Mouse (Mus musculus): ENCODE results near the gene C5ar1.
"Not testable (repeated sequence)": the region's sequence is repeated elsewhere in the genome, so short reads cannot be mapped to it uniquely, and the experiment has no call there.

Gene C5ar1

DNA sequence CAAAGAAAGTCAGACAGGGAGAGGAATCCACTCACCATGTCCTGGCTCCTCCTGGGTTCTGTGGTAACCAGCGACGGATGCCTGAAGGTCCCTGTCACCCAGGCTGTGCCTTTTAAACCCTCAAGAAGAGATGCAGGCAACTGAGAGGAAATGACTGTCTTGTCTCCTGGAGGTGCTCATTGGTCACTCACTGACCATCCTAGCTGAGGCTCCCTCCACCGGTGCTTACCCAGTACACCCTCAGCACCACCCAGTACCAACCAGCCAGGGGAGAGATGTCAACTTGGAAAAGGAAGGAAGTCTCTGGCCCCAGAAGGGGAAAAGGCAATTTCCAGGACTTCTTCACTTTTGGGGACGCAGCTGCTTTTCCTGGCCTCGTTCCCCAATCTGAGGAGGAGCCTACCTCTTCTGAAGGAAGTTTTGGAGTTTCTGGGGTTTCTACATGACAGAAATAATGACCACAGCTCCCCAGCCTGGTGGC lies at the start of gene C5ar1:
C5ar1 (minus strand) TSS at position 431 of the 481 bp plus-strand sequence.
- DNase-seq (ENCODE audit: low read depth): no peak

DNA sequence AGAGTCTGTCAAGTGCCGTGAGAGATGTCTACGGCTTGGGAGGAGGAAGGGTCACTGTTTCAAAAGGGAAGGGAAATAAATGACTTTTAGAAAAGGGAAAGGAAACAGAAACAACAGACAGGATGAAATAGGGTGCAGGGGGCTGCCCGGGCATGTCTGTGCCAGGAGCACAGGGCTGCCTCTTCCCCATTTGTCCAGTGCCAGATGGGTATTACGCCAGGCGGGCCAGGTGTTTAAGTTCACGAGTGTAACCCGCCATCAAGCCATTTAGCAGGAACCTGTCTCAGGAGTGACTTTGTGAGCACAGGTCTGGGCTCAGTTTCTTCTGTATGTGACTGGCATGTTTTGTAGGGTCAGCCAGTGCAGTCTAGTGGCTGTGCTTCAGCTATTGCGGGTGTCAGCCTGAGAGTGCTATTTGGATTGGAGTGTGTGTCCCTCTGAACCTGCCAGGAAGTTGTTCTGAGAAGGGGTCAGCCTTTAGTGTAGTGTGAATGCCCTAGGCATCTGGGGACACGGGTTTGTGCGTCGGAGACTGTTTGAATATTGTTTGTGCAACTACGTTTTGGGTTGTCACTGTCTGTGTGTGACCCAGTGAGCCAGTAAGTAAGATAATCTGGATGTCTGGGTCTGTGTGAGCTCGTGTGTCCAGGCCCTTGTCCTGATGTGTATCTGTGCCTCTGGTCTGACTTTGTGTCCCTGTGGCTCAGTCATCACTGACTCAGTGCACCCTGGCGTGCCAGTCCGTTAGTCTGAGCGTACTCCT lies 49.4 kb upstream of the C5ar1 start:
- DNase-seq (ENCODE audit: low read depth): peak; percentile 84

DNA sequence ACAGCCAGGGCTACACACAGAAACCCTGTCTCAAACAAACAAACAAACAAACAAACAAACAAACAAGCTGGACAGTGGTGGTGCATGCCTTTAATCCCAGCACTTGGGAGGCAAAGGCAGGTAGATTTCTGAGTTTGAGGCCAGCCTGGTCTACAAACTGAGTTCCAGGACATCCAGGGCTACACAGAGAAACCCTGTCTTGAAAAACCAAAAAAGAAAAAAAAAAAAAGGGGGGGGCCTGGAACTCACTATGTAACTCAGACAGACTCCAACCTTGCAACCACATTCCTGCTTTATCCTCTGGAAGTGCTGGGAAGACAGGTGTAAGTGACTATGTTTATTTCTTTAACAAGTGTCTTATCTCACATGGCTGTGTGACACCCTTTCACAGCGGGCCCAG lies 48.8 kb upstream of the C5ar1 start, which contains the start of gene Bbc3:
Bbc3 (plus strand) TSS at position 301 of the 400 bp plus-strand sequence.
- not testable (repeated sequence) for DNase-seq (ENCODE audit: low read depth)

DNA sequence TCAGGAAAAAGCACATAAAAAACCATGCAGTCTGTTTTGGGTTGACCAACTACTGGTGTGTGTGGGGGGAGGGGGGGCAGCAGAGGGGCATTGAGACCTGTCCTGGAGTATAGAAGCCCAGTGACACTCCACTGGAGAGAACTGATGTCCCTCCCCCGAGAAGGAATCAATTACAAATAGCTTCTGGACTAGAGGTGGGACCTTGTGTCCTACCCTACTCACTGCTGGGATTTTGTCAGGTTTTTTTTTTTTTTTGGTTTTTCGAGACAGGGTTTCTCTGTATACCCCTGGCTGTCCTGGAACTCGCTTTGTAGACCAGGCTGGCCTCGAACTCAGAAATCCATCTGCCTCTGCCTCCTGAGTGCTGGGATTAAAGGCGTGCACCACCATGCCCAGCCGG lies 47.8 kb upstream of the C5ar1 start:
- not testable (repeated sequence) for DNase-seq (ENCODE audit: low read depth)

DNA sequence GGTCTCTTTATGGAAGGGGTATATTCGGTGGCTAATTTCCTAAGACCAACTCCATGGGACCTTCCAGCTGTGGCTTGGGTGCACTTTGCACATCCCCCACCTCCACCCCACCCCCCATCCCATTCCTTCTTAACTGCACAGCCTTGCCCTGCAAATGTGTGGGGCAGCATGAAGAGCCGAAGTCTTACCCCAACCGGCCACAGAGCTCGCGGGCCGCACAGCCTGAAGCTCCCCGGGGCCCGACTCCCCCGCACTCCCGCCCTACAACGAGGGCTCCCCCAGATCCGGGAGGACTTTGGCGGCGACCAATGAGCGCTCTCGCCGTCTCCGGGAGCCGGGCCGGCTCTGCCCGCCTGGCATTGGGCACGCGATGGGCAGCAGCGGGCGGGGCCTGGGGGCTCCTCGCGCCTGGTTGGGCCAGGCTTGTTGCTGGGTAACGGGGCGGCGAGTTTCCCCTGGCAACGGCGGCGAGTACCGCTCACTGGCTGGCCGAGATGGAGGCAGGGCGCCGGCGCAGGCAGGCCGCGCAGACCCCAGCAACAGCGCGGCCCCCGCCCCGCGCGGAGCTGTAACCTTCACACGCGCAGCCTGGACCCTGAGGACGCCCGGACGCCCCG lies 40.2 kb upstream of the C5ar1 start:
- peak; percentile 70 for DNase-seq (ENCODE audit: low read depth)

DNA sequence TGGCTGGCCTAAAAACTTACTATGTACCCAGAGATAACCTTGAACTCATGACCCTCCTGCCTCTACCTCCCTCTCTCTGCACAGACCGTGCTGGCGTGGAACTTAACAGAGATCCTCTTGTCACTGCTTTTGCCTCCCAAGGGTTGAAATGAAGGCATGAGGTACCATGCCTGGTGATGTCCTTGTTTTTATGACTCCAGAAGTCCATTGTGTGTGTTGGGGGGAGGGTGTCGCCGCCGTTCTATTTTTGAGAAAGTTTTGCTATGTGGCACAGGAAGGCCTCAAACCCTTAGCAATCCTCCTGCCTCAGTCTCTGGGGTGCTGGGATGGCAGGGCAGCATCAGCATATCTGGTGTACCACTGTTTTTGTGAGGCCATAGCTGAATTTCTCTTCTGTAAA lies 39.6 kb upstream of the C5ar1 start:
- no peak for DNase-seq (ENCODE audit: low read depth)

DNA sequence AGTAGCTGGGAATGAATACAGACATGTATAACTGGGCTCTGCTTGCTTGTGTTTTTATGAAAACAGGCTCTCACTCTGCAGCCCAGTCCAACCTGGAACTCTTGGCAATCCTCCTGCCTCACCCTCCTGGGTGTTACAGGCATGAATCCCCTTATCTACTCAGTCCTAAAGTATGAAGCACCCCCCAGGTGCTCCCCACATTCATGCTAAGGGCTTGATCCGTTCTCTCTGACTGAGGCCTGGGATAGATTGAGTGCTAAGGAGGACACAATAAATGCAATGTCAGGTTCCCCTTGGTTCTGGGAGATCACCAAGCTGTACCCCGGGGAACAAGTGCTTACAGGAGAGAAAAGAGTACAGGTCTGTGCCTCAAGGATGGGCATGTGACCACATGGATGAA lies 38.3 kb upstream of the C5ar1 start:
- DNase-seq (ENCODE audit: low read depth): no peak

DNA sequence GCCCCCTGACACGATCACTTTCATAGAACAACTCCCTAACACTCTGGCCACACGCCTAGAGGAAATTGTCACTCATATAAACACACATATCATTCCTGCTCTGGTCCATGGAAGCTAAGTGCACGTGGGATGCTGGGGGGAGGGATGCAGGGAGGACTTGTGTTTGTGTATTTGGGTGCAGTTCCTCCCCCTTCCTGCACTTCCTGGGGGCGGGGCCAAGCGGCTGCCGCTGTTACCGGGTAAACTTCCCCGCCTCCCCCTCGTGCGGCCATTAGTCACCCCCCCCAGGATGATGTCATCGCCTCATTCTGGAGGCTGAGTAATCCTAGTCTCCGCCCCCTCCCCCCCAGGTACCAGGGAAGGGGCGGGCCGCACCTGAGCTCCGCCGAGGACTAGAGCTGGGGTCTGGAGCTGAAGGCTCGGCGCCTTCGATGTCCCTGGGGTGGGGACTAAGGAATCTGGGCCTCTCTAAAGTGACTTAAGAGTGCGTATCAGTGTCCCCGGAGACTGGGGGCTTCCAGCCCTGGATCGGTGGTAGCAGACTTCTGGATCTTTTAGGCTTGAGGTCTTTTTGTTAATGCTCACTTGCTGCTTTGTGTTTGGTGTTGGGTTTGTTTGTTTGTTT lies 37.5 kb upstream of the C5ar1 start:
- DNase-seq (ENCODE audit: low read depth): peak; percentile 94

DNA sequence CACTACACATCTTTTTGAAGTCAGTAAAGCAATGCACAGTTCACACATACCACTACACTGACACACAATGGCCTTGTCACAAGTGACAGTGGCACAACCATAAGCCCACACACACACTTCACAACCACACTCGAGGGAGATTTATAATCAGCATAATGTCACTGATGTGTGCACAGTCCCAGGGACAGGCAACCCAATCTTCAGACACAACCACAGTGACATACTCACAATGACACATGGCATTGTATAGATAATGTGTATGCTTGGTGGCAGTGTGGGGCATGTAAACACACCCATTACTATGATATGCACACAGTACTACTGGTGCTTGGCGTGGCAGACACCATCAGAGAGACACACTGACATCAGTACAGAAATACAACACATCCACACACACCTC lies 36.8 kb upstream of the C5ar1 start:
- DNase-seq (ENCODE audit: low read depth): peak; percentile 59

DNA sequence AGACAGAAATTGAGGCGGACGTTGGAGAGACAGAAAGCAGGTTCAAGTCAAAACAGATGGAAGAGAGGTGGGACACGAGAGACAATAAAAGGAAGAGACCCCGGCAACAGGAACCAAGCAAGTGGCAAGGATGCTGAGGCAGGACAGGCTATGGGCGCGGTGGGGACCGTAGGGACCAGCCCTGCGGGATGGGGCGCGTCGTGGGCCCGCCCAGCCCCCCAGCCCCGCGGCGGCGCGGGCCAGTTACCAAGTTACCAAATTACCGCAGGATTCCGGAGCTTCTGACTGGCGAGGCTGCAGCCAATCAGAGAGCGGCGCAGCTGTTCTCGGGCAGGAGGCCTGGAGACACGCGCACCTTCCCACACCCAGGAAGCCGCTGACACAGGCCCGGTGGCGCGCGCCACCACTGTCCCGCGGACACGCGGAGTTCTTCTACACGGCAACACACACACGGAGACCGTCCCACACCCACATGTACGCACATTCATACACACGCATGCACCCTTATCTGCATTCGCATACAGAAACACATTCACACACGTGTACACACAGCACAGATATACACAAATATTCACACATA lies 36.1 kb upstream of the C5ar1 start:
- peak; percentile 90 for DNase-seq (ENCODE audit: low read depth)

DNA sequence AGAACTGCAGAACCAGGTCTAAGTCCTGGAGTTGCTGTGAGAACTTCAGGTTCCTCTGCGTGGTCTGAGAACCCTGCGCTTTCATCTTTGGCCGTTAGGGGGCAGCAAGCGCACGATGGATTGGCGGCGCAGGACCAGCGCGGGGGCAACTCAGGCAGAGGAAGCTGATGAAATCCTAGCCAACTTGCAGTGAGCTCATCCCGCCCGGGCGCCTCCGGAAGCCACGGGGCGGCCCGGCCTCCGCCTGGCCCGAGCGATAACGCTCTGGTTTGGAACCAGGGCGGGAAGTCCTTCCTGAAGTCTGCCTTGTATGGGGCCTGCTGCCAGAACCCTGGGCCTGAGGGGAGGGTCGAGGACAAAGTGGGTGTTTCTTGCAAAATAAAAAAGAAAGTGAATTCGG lies 35.5 kb upstream of the C5ar1 start:
- DNase-seq (ENCODE audit: low read depth): peak; percentile 99

DNA sequence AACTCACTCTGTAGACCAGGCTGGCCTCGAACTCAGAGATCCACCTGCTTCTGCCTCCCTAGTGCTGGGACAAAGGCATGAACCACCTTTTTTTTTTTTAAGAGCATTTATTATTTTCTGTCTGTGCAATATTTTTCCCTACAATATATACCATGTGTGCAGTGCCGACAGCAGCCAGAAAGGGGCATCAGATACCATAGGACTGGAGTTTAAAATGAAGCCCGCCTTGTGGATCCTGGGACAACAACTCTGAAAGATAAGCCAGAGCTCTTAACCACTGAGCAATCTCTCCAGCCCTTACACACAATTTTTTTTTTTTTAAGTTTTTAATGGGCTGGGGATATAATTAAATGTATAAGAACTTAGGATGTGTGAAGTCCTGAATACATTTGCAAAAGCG lies 35.0 kb upstream of the C5ar1 start:
- peak; percentile 93 for DNase-seq (ENCODE audit: low read depth)

DNA sequence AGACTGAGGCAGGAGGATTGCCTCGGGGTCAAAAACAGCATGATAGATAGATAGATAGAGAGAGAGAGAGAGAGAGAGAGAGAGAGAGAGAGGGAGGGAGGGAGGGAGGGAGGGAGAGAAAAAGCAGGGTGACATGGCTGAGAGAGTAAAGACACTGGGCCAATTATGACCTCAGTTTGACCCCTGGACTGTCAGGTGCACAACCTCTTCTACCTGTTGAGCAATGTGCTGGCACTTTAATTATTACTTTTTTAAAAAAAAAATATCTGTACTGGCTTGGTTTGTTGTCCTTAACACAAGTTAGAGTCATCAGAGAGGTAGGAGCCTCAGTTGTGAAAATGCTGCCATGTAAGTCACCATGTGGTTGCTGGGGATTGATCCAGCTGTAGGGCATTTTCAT lies 28.5 kb upstream of the C5ar1 start:
- no peak for DNase-seq (ENCODE audit: low read depth)

DNA sequence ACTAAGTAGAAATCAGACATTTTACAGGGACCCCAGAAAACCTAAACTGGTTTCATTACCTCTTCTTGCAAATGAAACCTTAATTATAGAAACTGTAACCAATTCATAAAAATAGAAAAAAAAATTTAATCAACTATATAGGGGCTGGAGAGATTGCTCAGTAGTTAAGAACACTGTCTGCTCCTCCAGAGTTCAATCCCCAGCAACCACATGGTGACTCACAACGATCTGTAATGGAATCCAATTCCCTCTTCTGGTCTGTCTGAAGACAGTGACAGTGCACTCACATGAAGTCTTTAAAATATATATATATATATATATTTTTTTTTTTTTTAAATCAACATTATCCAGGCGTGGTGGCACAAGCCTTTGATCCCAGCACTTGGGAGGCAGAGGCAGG lies 27.7 kb upstream of the C5ar1 start:
- peak; percentile 79 for DNase-seq (ENCODE audit: low read depth)

DNA sequence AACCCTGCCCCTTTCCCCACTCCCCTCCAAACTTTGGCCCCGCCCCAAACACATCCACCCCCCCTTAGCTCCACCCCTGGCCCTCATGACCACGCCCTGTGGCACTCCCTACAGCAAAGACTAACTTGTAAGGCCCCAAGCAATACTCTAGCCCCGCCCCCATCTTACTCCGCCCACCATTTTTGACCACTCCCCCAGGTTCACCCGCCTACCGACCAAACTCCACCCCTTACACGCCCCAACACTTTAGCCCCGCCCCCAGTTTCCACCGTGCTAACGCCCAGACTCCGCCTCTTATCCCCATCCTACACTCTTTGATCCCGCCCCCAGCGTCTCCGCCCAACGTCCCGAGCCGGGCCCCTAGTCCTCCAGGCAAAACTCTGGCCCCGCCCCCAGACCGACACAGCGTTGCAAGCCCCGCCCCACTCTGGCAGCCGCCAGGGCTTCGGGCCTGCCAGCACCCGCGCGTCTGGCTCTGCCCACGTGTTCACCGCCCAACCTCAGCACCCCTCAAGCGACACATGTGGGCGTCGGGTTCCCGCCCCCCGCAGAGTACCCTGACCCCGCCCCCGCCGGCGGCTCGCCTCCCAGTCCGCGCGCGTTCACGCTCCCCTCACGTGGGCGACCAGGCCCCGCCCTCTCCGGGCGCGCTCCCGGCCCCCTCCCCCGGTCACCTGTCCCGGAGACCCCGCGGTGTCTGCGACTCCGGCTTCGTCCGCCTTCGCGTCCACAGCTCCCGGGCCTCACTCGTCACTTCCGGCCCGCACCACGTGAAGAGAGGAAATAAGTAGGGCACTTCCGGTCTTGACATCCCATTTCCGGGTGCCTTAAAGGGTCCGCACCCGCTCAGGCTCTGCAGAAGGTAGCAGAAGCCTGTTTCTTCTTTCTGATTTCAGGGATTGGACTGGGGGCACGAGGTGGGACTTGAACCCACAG lies 27.0 kb upstream of the C5ar1 start, which contains the start of gene Ccdc9:
Ccdc9 (minus strand) TSS at position 770 of the 936 bp plus-strand sequence.
- peak; percentile 100 for DNase-seq (ENCODE audit: low read depth)

DNA sequence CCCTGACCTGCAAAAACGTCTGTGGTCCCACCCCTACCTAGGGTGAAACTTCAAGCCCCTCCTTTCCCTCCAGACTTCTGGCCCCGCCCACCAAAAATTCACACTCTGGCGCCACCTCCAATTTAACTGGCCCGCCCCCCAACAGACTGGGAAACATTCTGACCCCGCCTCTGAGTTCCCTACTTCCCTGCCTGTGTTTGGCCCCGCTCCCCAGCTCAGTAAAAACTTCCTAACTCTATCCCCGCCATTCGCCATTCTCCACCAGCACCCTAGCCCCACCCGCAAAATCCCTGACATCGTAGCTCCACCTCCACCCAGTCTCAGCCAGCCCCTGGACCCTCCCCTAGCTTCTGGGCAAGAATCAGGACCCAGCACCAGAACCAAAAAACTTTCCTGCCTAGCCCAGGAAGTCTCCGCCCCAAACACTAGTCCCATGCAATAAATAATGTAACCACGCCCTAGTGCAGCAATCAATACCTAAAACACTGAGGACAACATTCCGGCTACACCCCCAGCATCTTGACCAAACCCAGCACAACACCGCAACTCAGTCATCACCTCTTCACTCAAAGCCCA lies 26.2 kb upstream of the C5ar1 start:
- DNase-seq (ENCODE audit: low read depth): peak; percentile 85

DNA sequence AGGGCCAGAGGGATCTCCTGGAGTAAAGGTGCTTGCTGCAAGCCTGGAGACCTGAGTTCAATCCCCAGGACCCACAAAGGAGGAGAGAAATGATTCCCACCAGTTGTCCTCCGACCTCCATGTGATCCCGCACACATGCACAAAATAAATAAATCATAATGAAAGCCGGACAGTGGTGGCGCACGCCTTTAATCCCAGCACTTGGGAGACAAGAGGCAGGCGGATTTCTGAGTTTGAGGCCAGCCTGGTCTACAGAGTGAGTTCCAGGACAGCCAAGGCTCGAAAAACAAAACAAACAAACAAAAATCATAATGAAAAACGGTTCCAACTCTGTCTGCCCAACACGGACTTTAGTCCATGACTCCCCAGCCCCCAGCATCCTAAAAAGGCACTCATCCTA lies 25.6 kb upstream of the C5ar1 start:
- DNase-seq (ENCODE audit: low read depth): no peak

DNA sequence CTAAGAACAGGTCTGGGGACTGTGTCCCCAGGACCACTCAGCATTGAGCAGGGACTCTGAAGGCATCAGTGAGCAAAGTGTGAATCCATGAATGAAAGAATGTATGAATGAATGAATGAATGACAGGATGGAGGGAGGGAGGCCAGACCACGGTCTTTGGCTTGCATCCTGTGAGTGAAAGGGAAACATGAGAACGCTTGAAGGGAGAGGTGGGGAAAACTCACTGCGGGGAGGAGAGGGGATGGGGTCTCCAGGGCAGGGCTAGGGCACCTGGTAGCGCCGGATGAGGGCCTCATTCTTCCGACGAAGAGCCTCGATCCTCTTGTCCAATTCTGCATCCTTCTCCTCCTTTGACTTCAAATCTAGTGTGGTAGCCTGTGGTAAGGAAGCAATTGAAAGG lies 24.7 kb upstream of the C5ar1 start:
- no peak for DNase-seq (ENCODE audit: low read depth)

DNA sequence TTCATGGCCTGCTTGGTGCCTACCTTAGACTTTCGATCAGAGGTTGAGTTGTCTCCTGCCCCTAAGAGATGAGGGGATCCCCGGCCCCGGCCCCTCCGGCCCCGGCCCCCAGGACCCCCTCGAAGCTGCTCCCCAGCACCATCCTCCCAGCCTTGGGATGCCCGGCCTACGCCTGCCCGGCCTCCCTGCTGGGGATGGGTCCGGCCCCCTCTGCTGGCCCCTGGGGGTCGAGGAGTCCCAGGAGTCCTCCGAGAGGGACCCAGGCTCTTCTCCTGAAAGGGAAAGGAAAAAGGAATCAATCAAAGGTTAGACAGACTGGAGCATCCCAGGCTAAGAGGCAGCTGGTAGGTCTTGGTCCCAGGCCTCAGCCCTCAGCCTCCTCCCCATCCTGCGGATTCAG lies 23.0 kb upstream of the C5ar1 start:
- no peak for DNase-seq (ENCODE audit: low read depth)

DNA sequence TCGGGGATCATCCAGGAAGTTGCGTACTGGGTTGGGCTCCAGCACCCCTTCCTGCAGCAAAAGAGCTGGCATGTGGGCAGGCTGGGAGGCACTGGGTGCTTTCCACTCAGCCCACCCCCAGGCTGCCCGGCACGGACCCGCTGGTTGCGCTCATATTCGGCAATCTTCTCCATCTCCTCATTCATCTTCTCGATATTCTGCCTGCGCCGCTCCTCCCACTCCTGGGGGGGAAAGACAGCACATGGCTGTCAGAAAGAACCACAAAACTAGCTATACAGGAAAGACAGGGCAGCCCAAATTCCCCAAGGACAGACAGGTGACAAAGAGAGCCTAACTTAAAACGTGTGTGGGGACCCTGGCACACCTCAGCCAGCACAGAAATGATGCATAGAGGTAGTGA lies 21.4 kb upstream of the C5ar1 start:
- no peak for DNase-seq (ENCODE audit: low read depth)

Data from 416B (cell line).